In genomic region chr4:133755861-133756371, GRCm38 (mm10) we compare ENCODE assay signal across 8 mouse cellular contexts. TPM values are rescaled to one million over a fixed set of nuclear protein-coding genes. Genes with fewer than 3 reads are reported as not detected.
DNase-seq lines count a peak whose midpoint lies in the region; ATAC-seq lines count a peak whose summit lies in the region.

No protein-coding gene starts in this region.

- H3K27me3 ChIP-seq in megakaryocyte, embryonic 14.5 days (replicated peaks) = no peaks in the 10 kb centered on the region

- no peak for ATAC-seq in megakaryocyte, adult 5-6 weeks (ENCODE audit: poor library complexity, severe bottlenecking)

- no peaks in the 10 kb centered on the region for H3K9me3 ChIP-seq in megakaryocyte, embryonic 14.5 days

- H3K36me3 ChIP-seq in megakaryocyte, embryonic 14.5 days (replicated peaks; ENCODE audit: low read length) = no peaks in the 10 kb centered on the region

- peaks cover 31% of the 10 kb centered on the region for H3K4me1 ChIP-seq in megakaryocyte, embryonic 14.5 days

- DNase-seq in cerebellum, adult 11-12 months = peak; percentile 37
- DNase-seq in cerebellum, adult 9-10 months = no peak
- DNase-seq in forelimb bud, embryonic 11.5 days (ENCODE audit: low read depth, low spot score) = peak; percentile 51
- DNase-seq in mesoderm, embryonic 11.5 days (ENCODE audit: low read depth, low spot score) = peak; percentile 52
- DNase-seq in urinary bladder, adult 18-20 months (ENCODE audit: low spot score in 2 of 2) = no peak
- no peak for DNase-seq in ovary, postnatal 36 days (ENCODE audit: low spot score)

- H3K4me3 ChIP-seq in megakaryocyte, embryonic 14.5 days (replicated peaks) = peak overlapping the region; percentile 95

RNA-seq across cellular contexts. Expression of gene Arid1a, which starts 0.7 kb away (rescaled TPM):
- 29.1 and 51.7 TPM in 2 replicates for polyA plus RNA-seq in megakaryocyte, embryonic 14.5 days (2012; ENCODE audit: insufficient read depth, low replicate concordance)
- total RNA-seq in megakaryocyte, adult 5-6 weeks (2015) = 95.9 and 112 TPM in 2 replicates
- 29.7 and 40.6 TPM in 2 replicates for total RNA-seq in megakaryocyte, adult 5-6 weeks (2017)

Comparison
In these comparisons a context has a peak if more than half of its experiments do, and no peak if none do; other contexts are left out.
1. DNase-seq: peak in cerebellum, adult 11-12 months (single experiment), forelimb bud, embryonic 11.5 days (single experiment) and mesoderm, embryonic 11.5 days (single experiment); none in cerebellum, adult 9-10 months (single experiment), urinary bladder, adult 18-20 months (0 of 2) and ovary, postnatal 36 days (single experiment).